Mouse (Mus musculus): Measurements from ENCODE around the gene Srp14. TPM values are rescaled to one million over a fixed set of nuclear protein-coding genes. Genes with fewer than 3 reads are reported as not detected.

Srp14 gene
- total and polyA plus RNA-seq, 2 experiments from 2014 or later: 181 to 352 TPM

DNA sequence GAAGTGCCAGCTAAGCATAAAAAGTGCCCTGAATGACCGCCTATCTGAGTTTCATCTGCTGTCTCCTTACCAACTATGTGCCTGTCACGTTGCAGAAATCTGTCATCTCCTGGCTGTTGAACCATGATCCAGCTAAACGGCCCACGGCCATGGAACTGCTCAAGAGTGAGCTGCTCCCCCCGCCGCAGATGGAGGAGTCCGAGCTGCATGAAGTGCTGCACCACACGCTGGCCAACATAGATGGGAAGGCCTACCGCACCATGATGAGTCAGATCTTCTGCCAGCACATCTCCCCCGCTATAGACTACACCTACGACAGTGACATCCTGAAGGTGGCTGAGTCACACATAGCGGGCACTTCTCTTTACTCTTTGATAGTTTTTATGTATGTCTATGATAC, 31.3 kb downstream of the Srp14 start:
- 67% methylated on average over 12 of the region's 12 CpGs for WGBS
- H3K4me3 ChIP-seq (ENCODE audit: low read depth, low read length): no peak overlapping the region
- TF ChIP-seq CTCF (IDR thresholded peaks at IDR 0.05): no peak

DNA sequence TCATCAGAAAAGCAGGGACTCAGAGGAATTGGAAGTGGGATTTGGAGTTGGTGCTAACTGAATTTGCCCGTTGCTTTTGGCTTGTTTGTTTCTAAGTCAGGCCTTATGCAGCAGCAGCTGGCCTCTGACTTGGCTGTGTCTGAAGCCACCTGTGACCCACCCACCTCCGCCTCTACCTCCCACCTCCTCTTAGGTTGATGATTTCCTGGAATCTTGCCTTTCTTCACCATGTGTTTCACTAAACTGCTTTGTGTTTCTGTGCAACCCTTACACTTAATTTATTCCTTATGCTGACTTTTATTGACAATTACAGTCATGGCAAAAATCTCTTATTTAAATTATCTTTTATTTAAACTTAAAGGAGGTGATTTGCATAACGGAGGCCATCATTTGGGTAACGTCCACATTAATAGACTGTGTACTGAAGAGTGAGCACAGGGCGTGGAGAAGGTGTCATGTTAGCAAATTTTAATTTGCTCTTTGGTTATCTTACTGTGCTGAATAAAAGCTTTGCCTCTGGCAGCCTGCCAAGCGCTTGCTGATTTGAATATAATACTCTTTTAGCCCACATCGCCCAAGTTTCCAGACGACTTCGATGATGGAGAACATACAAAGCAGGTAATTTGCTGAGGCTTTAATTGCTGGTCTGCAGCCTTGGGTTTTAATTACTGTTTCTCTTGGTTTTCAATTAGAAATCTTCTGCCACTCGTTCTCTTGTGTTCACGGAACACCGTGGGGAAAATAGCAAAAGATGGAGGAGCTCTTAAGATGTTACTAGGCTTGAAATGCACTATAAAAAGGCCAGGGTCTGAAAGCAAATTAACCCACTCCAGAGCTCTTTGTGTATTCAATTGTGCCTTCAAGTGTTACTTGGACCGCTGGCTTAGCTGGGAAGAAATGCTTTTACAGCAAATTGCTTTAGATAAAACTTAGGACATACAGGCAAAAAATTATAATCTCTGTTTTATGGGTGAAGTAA, 33.5 kb downstream of the Srp14 start:
- no peaks in the 10 kb centered on the region for H3K27me3 ChIP-seq (ENCODE audit: insufficient read depth, low read length)
- no peaks in the 10 kb centered on the region for H3K9me3 ChIP-seq (ENCODE audit: low read length)
- TF ChIP-seq CTCF (IDR thresholded peaks at IDR 0.05): no peak
- 0 out of 2 replicates have a peak, but pooled peaks have one; percentile 20 for ATAC-seq (ENCODE audit: low FRiP score)
- H3K36me3 ChIP-seq (ENCODE audit: insufficient read depth, low read length): peaks cover 25% of the 10 kb centered on the region
- no peak overlapping the region for H3K9ac ChIP-seq (replicated peaks; ENCODE audit: low read length, poor library complexity, severe bottlenecking)
- no peak overlapping the region for H3K4me2 ChIP-seq (ENCODE audit: low read depth, low read length, poor library complexity, severe bottlenecking)
- H3K27ac ChIP-seq (ENCODE audit: low read depth, low read length): no peak overlapping the region
- H3K4me3 ChIP-seq (ENCODE audit: low read depth, low read length): no peak overlapping the region
- WGBS: 38% methylated on average over 13 of the region's 13 CpGs
- DNase-seq (ENCODE audit: low spot score): peak; percentile 72
- no peaks in the 10 kb centered on the region for H3K4me1 ChIP-seq (ENCODE audit: insufficient read depth, low read length)

More for the DNA sequence above, 31.3 kb downstream of the Srp14 start:
- H3K4me1 ChIP-seq (ENCODE audit: insufficient read depth, low read length): no peaks in the 10 kb centered on the region
- no peak overlapping the region for H3K27ac ChIP-seq (ENCODE audit: low read depth, low read length)
- ATAC-seq (ENCODE audit: low FRiP score) (no peak), DNase-seq (ENCODE audit: low spot score) (no peak)
- no peaks in the 10 kb centered on the region for H3K9me3 ChIP-seq (ENCODE audit: low read length)
- H3K9ac ChIP-seq (replicated peaks; ENCODE audit: low read length, poor library complexity, severe bottlenecking): no peak overlapping the region
- H3K36me3 ChIP-seq (ENCODE audit: insufficient read depth, low read length): peaks cover 17% of the 10 kb centered on the region
- H3K4me2 ChIP-seq (ENCODE audit: low read depth, low read length, poor library complexity, severe bottlenecking): no peak overlapping the region
- no peaks in the 10 kb centered on the region for H3K27me3 ChIP-seq (ENCODE audit: insufficient read depth, low read length)

DNA sequence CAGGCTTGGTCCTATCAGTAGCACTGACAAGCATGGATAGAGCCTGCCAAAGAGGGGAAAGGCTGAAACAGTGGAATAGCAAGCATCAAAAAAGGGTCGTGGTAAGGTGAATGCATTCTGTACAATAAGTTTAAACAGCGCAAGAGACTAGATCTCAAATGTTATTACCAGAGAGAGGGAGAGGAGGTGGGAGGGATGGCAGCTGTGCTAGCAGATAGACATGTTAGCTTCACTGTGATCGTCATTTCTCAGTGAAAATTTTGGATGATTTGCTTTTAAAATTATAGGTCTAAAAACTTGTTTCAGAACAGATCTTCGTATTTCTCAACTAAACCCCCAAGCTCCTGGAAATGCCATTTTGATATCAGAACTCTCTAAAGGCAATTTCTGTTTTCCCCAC, 36.8 kb downstream of the Srp14 start:
- H3K4me3 ChIP-seq (ENCODE audit: low read depth, low read length): no peak overlapping the region
- TF ChIP-seq CTCF (IDR thresholded peaks at IDR 0.05): no peak

DNA sequence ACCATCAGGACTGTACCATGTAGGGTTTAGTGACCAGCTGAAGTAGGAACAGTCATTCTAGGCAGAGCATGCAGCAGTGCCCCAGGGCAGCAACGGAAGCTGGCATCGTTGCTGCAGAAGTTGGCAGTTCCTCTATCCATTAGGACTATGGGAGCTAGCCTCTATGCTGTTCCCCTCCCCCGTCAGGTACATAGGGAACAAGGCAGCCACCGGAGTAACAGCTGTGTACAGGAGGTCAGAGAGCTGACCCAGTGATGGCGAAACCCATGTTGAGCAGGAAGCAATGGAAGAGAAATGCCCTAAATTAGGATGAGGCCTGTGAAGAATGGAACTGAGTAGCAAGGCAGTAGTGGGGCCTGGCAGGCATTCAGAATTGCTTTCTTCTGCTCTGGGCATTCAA, 37.3 kb downstream of the Srp14 start:
- no peaks in the 10 kb centered on the region for H3K4me1 ChIP-seq (ENCODE audit: insufficient read depth, low read length)
- no peak for DNase-seq (ENCODE audit: low spot score)
- no peak for TF ChIP-seq CTCF (IDR thresholded peaks at IDR 0.05)
- H3K9me3 ChIP-seq (ENCODE audit: low read length): no peaks in the 10 kb centered on the region
- no peak overlapping the region for H3K4me2 ChIP-seq (ENCODE audit: low read depth, low read length, poor library complexity, severe bottlenecking)
- H3K36me3 ChIP-seq (ENCODE audit: insufficient read depth, low read length): peaks cover 31% of the 10 kb centered on the region
- no peak overlapping the region for H3K4me3 ChIP-seq (ENCODE audit: low read depth, low read length)
- H3K9ac ChIP-seq (replicated peaks; ENCODE audit: low read length, poor library complexity, severe bottlenecking): no peak overlapping the region
- no peak overlapping the region for H3K27ac ChIP-seq (ENCODE audit: low read depth, low read length)
- no peaks in the 10 kb centered on the region for H3K27me3 ChIP-seq (ENCODE audit: insufficient read depth, low read length)
- no peak for ATAC-seq (ENCODE audit: low FRiP score)
- 71% methylated on average over 5 of the region's 5 CpGs for WGBS

More for the DNA sequence above, 36.8 kb downstream of the Srp14 start:
- Histone ChIP-seq H3K4me2 (ENCODE audit: low read depth, low read length, poor library complexity, severe bottlenecking) (no peak overlapping the region), H3K4me1 (ENCODE audit: insufficient read depth, low read length) (no peaks in the 10 kb centered on the region), H3K36me3 (ENCODE audit: insufficient read depth, low read length) (peaks cover 27% of the 10 kb centered on the region), H3K9me3 (ENCODE audit: low read length) (no peaks in the 10 kb centered on the region), H3K27me3 (ENCODE audit: insufficient read depth, low read length) (no peaks in the 10 kb centered on the region), H3K27ac (ENCODE audit: low read depth, low read length) (no peak overlapping the region), H3K9ac (replicated peaks; ENCODE audit: low read length, poor library complexity, severe bottlenecking) (no peak overlapping the region)
- 96% methylated on average over 4 of the region's 4 CpGs for WGBS
- no peak for DNase-seq (ENCODE audit: low spot score)
- no peak for ATAC-seq (ENCODE audit: low FRiP score)

DNA sequence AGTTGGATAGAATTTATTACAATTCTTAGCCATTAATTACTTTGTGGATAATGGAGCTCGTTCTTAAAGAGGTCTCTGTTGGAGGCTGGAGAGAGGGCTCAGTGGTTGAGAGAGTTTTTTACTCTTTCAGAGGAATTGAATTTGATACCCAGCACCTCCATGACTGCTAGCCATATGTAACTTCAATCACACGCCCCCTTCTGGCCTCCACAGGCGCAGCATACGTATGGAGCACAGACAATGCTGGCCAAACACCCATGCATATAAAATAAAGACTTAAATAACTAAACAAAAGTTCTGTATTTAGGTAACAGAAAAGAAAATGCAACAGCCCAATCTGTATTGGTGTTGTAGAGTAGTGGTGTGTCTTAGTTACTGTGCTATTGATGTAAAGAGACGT, 47.9 kb downstream of the Srp14 start:
- Histone ChIP-seq H3K36me3 (ENCODE audit: insufficient read depth, low read length) (peaks cover 44% of the 10 kb centered on the region), H3K4me2 (ENCODE audit: low read depth, low read length, poor library complexity, severe bottlenecking) (no peak overlapping the region), H3K27me3 (ENCODE audit: insufficient read depth, low read length) (no peaks in the 10 kb centered on the region), H3K4me3 (ENCODE audit: low read depth, low read length) (no peak overlapping the region), H3K4me1 (ENCODE audit: insufficient read depth, low read length) (no peaks in the 10 kb centered on the region), H3K9me3 (ENCODE audit: low read length) (no peaks in the 10 kb centered on the region), H3K27ac (ENCODE audit: low read depth, low read length) (no peak overlapping the region), H3K9ac (replicated peaks; ENCODE audit: low read length, poor library complexity, severe bottlenecking) (no peak overlapping the region)
- WGBS: 65% methylated on average over 5 of the region's 5 CpGs
- DNase-seq (ENCODE audit: low spot score) (peak; percentile 25), ATAC-seq (ENCODE audit: low FRiP score) (no peak)
- TF ChIP-seq CTCF (IDR thresholded peaks at IDR 0.05): peak; percentile 71

DNA sequence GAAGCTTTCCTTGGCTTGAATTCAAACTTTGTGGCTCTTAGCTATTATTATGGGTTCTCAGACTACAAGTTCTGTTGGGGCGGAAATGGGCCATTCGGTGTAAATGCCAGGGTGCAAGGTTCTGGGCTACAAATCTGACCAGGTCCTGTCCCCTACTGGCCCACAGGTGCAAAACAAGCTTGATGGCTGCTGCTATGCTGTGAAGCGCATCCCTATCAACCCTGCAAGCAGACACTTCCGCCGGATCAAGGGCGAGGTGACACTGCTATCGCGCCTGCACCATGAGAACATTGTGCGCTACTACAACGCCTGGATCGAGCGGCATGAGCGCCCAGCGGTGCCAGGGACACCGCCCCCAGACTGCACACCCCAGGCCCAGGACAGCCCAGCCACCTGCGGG, 48.9 kb downstream of the Srp14 start:
- H3K36me3 ChIP-seq (ENCODE audit: insufficient read depth, low read length): peaks cover 38% of the 10 kb centered on the region
- no peak overlapping the region for H3K4me3 ChIP-seq (ENCODE audit: low read depth, low read length)
- H3K9ac ChIP-seq (replicated peaks; ENCODE audit: low read length, poor library complexity, severe bottlenecking): no peak overlapping the region
- no peak overlapping the region for H3K27ac ChIP-seq (ENCODE audit: low read depth, low read length)
- no peak for TF ChIP-seq CTCF (IDR thresholded peaks at IDR 0.05)
- 85% methylated on average over 16 of the region's 16 CpGs for WGBS
- DNase-seq (ENCODE audit: low spot score) (no peak), ATAC-seq (ENCODE audit: low FRiP score) (no peak)
- H3K9me3 ChIP-seq (ENCODE audit: low read length): no peaks in the 10 kb centered on the region
- H3K4me2 ChIP-seq (ENCODE audit: low read depth, low read length, poor library complexity, severe bottlenecking): no peak overlapping the region
- H3K4me1 ChIP-seq (ENCODE audit: insufficient read depth, low read length): no peaks in the 10 kb centered on the region
- no peaks in the 10 kb centered on the region for H3K27me3 ChIP-seq (ENCODE audit: insufficient read depth, low read length)

Measured in midbrain, postnatal 0 days (tissue).